Mouse (Mus musculus): ENCODE results near the gene Aire.

Aire gene

DNA sequence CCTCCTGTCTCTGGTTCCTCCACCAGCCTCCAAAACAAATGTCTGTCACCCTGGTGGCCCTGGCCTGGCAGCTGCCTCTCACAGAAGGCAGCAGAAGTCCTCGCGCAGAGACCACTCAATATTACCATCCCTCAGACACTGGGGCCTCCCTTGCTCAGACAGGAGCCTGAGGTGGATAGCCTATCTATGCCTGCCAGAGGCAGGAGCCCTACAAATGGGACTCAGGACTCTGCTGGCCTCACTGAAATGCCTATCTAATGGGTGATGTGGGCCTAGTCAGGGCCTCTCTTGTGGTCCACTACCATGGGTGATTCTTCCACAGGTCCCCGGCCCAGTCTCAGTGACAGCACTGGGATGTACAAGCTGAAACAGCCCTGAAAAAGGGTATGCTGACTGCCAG lies 35.2 kb downstream of the Aire start:
- DNase-seq (ENCODE audit: low spot score) = peak; percentile 60

DNA sequence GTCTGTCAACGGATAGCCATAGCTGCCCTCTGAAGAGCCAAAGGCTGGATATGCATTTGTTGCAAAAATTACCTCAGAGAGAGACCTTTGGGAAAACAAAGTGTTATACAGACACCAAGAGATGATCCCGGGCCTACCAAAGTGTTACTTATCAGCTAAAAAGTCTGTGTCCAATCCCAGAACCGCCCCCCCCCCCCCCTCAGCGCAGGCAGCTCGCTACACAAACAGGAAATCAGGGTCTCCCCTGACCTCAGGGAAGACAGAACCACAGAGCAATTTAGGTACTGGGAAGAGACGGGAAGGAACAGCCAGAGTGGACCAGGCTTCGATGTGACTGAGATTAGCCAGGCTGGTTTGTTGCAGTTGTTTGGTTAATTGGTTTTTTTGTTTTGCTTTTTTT lies 36.2 kb downstream of the Aire start:
- DNase-seq (ENCODE audit: low spot score) = no peak

- DNase-seq (ENCODE audit: low spot score) = no peak
These were observed 37.5 kb downstream of the Aire start for GRCm38 (mm10) chr10:78005791-78006438.

GRCm38 (mm10) chr10:78004479-78005100 lies 38.8 kb downstream of the Aire start:
- DNase-seq (ENCODE audit: low spot score) = peak; percentile 67

GRCm38 (mm10) chr10:78002316-78002715 lies 41.1 kb downstream of the Aire start:
- no peak for DNase-seq (ENCODE audit: low spot score)

DNA sequence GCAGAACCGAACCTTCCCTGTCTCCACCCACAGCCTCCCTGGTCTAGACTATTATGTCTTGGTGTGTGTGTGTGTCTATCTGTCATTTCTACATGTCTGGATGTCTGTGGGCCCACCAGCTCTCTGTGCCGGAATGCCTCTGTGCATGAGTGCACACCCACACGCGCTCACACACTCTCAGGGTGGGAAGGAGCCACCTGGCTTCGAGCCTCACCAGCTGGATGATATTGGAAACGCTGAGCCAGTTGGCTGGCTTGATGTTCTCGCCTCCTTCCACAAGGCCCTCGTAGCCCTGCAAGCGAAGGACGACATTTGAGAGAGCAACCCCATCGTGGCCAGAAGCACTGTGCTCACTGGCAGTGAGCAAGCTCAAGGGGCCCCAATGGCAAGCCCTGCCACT lies 41.6 kb downstream of the Aire start:
- no peak for DNase-seq (ENCODE audit: low spot score)

GRCm38 (mm10) chr10:78000200-78000599 lies 43.2 kb downstream of the Aire start:
- DNase-seq (ENCODE audit: low spot score) = no peak

GRCm38 (mm10) chr10:77995639-77996038 lies 47.8 kb downstream of the Aire start:
- DNase-seq (ENCODE audit: low spot score) = no peak

- DNase-seq (ENCODE audit: low spot score) = no peak
These were observed 57.6 kb downstream of the Aire start for GRCm38 (mm10) chr10:77985775-77986174.

DNA sequence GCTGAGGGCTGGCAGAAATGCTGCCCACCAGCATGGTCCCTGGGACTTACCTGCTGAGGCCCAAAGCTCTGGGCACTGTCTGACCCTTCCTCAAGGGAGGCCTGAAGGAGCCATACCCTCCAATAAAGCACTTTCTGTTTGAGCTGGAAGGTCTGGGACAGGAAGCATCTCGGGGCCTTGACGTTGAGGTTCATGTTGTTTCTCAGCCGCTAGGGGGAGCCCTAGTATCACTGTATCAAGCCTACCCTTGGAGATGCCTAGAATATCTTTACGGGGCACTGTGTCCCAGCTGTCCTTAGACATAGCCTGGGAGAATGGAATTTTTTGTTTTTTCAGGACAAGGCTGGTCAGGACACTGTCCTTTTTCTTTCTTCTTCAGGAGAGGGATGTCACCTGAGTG lies 58.8 kb downstream of the Aire start:
- peak; percentile 84 for DNase-seq (ENCODE audit: low spot score)

All from c-Kit-positive CD71-positive TER-119-positive erythroid progenitor cells, embryonic 14.5 days (primary cell).